Mouse (Mus musculus): ENCODE data around the gene Cwf19l1.

DNA sequence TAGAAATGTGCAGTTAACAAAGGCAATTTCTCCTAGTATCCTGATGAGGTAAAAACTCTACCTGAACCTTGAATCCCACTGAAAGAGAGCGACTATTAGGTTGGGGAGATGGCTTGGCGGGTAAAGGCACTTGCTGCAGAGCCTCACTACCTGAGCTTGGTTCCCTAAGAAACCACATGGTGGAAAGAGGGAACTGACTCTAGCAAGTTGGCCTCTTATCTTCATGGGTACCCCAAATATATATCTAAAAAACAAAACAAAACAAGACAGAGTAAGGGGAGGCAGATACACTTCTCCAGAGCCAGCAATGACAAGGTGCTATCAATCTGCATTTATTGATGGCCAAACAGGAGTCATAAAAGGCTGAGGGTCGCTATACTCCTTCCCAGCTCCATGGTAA lies 48.3 kb upstream of the Cwf19l1 start:
- no peak for TF ChIP-seq POLR2A (IDR thresholded peaks at IDR 0.05; ENCODE audit: low read depth, low read length)
- no peak for TF ChIP-seq CTCF (conservative IDR thresholded peaks at IDR 0.05; ENCODE audit: insufficient read depth, insufficient read length, low read depth, low read length)

Data from kidney, adult 2 months (tissue).